Mouse (Mus musculus) megakaryocyte, embryonic 14.5 days (primary cell): ENCODE measurements around the gene Bhlhb9. TPM values are rescaled to one million over a fixed set of nuclear protein-coding genes. Genes with fewer than 3 reads are reported as not detected.

ENCODE experiments used
- H3K27me3 ChIP-seq: replicated peaks from 2 replicates; pipeline ENCODE3; 2012; ENCODE audit warnings: inconsistent platforms
- H3K36me3 ChIP-seq: replicated peaks from 2 replicates; pipeline ENCODE3; 2012; ENCODE audit warnings: low read length, inconsistent platforms, mixed read lengths
- H3K4me1 ChIP-seq: 2 replicates; pipeline ENCODE4 v1.6.1; 2012; ENCODE audit warnings: inconsistent platforms
- H3K4me3 ChIP-seq: replicated peaks from 2 replicates; pipeline ENCODE3; 2012; ENCODE audit warnings: moderate library complexity, mild to moderate bottlenecking, inconsistent platforms
- H3K9me3 ChIP-seq: 2 replicates; pipeline ENCODE4 v1.6.1; 2012; ENCODE audit warnings: inconsistent platforms
- FLI1 ChIP-seq: IDR thresholded peaks from 2 replicates; pipeline ENCODE4 v1.6.1; 2012; ENCODE audit warnings: low read length, inconsistent platforms, mixed read lengths
- GATA1 ChIP-seq: IDR thresholded peaks from 3 replicates; pipeline ENCODE4 v1.6.1; 2012; ENCODE audit warnings: mixed read lengths, low read length, inconsistent platforms, borderline replicate concordance
- polyA plus RNA-seq: library from polyadenylated mRNA; stranded (reverse); fragments of >175 nt; gene quantifications from 2 replicates; pipeline ENCODE4 v1.2.3, GENCODE M21; 2012; ENCODE audit warnings: low replicate concordance; ENCODE audit not compliant: insufficient read depth

Gene Bhlhb9
- polyA plus RNA-seq, 1 experiment = 4.1 TPM

GRCm38 (mm10) chrX:135916580-135916979 lies 119.2 kb downstream of the Bhlhb9 start:
- no peaks in the 10 kb centered on the region for H3K9me3 ChIP-seq
- H3K4me1 ChIP-seq = no peaks in the 10 kb centered on the region
- no peak overlapping the region for H3K4me3 ChIP-seq
- TF ChIP-seq GATA1 (no peak), FLI1 (no peak)
- no peaks in the 10 kb centered on the region for H3K36me3 ChIP-seq
- peaks cover 11% of the 10 kb centered on the region for H3K27me3 ChIP-seq

- peaks cover 11% of the 10 kb centered on the region for H3K27me3 ChIP-seq
- H3K9me3 ChIP-seq = no peaks in the 10 kb centered on the region
- no peak for TF ChIP-seq FLI1
- no peak for TF ChIP-seq GATA1
- H3K4me3 ChIP-seq = no peak overlapping the region
- H3K4me1 ChIP-seq = no peaks in the 10 kb centered on the region
- H3K36me3 ChIP-seq = no peaks in the 10 kb centered on the region
Measured at GRCm38 (mm10) chrX:135917116-135917515, 119.7 kb downstream of the Bhlhb9 start.

- Histone ChIP-seq H3K9me3 (no peaks in the 10 kb centered on the region), H3K4me1 (no peaks in the 10 kb centered on the region), H3K4me3 (no peak overlapping the region), H3K27me3 (peaks cover 3% of the 10 kb centered on the region), H3K36me3 (no peaks in the 10 kb centered on the region)
- TF ChIP-seq GATA1 (no peak), FLI1 (no peak)
Measured at GRCm38 (mm10) chrX:135922162-135922561, 124.8 kb downstream of the Bhlhb9 start.

- Histone ChIP-seq H3K4me3 (no peak overlapping the region), H3K27me3 (peaks cover 3% of the 10 kb centered on the region), H3K9me3 (no peaks in the 10 kb centered on the region), H3K36me3 (no peaks in the 10 kb centered on the region), H3K4me1 (no peaks in the 10 kb centered on the region)
- TF ChIP-seq FLI1 = no peak
- TF ChIP-seq GATA1 = no peak
Measured at GRCm38 (mm10) chrX:135925911-135926310, 128.5 kb downstream of the Bhlhb9 start.

- H3K27me3 ChIP-seq = no peaks in the 10 kb centered on the region
- no peak overlapping the region for H3K4me3 ChIP-seq
- peaks cover 8% of the 10 kb centered on the region; the same call in 1 of the 2 replicates for H3K9me3 ChIP-seq
- TF ChIP-seq FLI1 (no peak), GATA1 (no peak)
- H3K4me1 ChIP-seq = no peaks in the 10 kb centered on the region
- no peaks in the 10 kb centered on the region for H3K36me3 ChIP-seq
Measured at GRCm38 (mm10) chrX:135928588-135928987, 131.2 kb downstream of the Bhlhb9 start.

GRCm38 (mm10) chrX:135936452-135936851 lies 139.1 kb downstream of the Bhlhb9 start:
- Histone ChIP-seq H3K36me3 (no peaks in the 10 kb centered on the region), H3K27me3 (peaks cover 2% of the 10 kb centered on the region), H3K4me3 (no peak overlapping the region), H3K4me1 (no peaks in the 10 kb centered on the region), H3K9me3 (peaks cover 8% of the 10 kb centered on the region; the same call in 1 of the 2 replicates)
- TF ChIP-seq GATA1 = no peak
- TF ChIP-seq FLI1 = no peak

Other genes with a start within 250 kb of the Bhlhb9 start
- gene Nxf7, start 198.8 kb upstream of the Bhlhb9 start, polyA plus RNA-seq = not detected in 2 replicates
- not detected in 2 replicates for gene Prame, start 169.9 kb upstream of the Bhlhb9 start, polyA plus RNA-seq
- gene Tcp11x2, start 103.8 kb upstream of the Bhlhb9 start, polyA plus RNA-seq = not detected in 2 replicates
- not detected in 2 replicates for gene Tmsb15a, start 72.3 kb upstream of the Bhlhb9 start, polyA plus RNA-seq
- gene Armcx5, start 54.9 kb upstream of the Bhlhb9 start, polyA plus RNA-seq = not detected in 2 replicates
- gene Gprasp1, start 54.9 kb upstream of the Bhlhb9 start, polyA plus RNA-seq = 2.6 and 3.0 TPM in 2 replicates
- gene Gprasp2, start 41.4 kb downstream of the Bhlhb9 start, polyA plus RNA-seq = not detected in 2 replicates
- 3.4 TPM in 1 of 2 replicates, not detected in the other for gene Arxes2, start 196.2 kb downstream of the Bhlhb9 start, polyA plus RNA-seq
- 0.81 TPM in 1 of 2 replicates, not detected in the other for gene Arxes1, start 235.8 kb downstream of the Bhlhb9 start, polyA plus RNA-seq